Mouse (Mus musculus) lung, postnatal 0 days (tissue): ENCODE results near the gene Sash1.

Source experiments
- CTCF ChIP-seq: IDR thresholded peaks from 2 replicates; pipeline ENCODE4 v1.5.1; 2016; ENCODE audit warnings: antibody characterized with exemption, mild to moderate bottlenecking
- EP300 ChIP-seq: IDR thresholded peaks from 2 replicates; pipeline ENCODE4 v1.6.1; 2016; ENCODE audit warnings: antibody characterized with exemption, mild to moderate bottlenecking, control low read depth

- no peak for TF ChIP-seq CTCF
- TF ChIP-seq EP300: peak; percentile 85
Measured at GRCm38 (mm10) chr10:8885201-8885600, 669 bp downstream of the Sash1 start.
